Mouse (Mus musculus) midbrain, postnatal 0 days (tissue): ENCODE measurements around the gene Trmt61a. TPM values are rescaled to one million over a fixed set of nuclear protein-coding genes. Genes with fewer than 3 reads are reported as not detected.

Experiments used
- ATAC-seq: fragments of 200-750 bp; cut with Nextera tagmentation; 2 replicates; pipeline ENCODE4 v1.8.0; 2017; ENCODE audit warnings: moderate number of reproducible peaks, mild to moderate bottlenecking, moderate TSS enrichment, moderate library complexity; ENCODE audit not compliant: low FRiP score
- DNase-seq: peaks from one replicate; pipeline ENCODE4 v3.0.0-alpha.2; 2015; ENCODE audit warnings: low spot score
- H3K27ac ChIP-seq: fragments of 300-500 bp; sonication (generic); 2 replicates; pipeline ENCODE4 v1.5.1; 2014; ENCODE audit warnings: low read depth, mild to moderate bottlenecking, low read length, mixed read lengths
- H3K27me3 ChIP-seq: fragments of 300-500 bp; sonication (generic); 2 replicates; pipeline ENCODE4 v1.6.1; 2014; ENCODE audit warnings: low read length, control low read depth, mixed read lengths; ENCODE audit not compliant: insufficient read depth
- H3K36me3 ChIP-seq: fragments of 300-500 bp; sonication (generic); 2 replicates; pipeline ENCODE4 v1.6.1; 2014; ENCODE audit warnings: low read length, control low read depth, mixed read lengths; ENCODE audit not compliant: insufficient read depth
- H3K4me1 ChIP-seq: fragments of 300-500 bp; sonication (generic); 2 replicates; pipeline ENCODE4 v1.6.1; 2014; ENCODE audit warnings: mild to moderate bottlenecking, control low read depth, antibody characterized with exemption, low read length, mixed read lengths; ENCODE audit not compliant: insufficient read depth
- H3K4me2 ChIP-seq: fragments of 300-500 bp; sonication (generic); 2 replicates; pipeline ENCODE4 v1.6.1; 2014; ENCODE audit warnings: low read depth, mild to moderate bottlenecking, low read length, mixed read lengths; ENCODE audit not compliant: poor library complexity, severe bottlenecking
- H3K4me3 ChIP-seq: fragments of 300-500 bp; sonication (generic); 2 replicates; pipeline ENCODE4 v1.5.1; 2014; ENCODE audit warnings: low read depth, mild to moderate bottlenecking, low read length, moderate library complexity
- H3K9ac ChIP-seq: fragments of 300-500 bp; sonication (generic); replicated peaks from 2 replicates; pipeline ENCODE4 v1.6.1; 2014; ENCODE audit warnings: mild to moderate bottlenecking, low read length, moderate library complexity, mixed read lengths; ENCODE audit not compliant: poor library complexity, severe bottlenecking
- H3K9me3 ChIP-seq: fragments of 300-500 bp; sonication (generic); 2 replicates; pipeline ENCODE4 v1.6.1; 2016; ENCODE audit warnings: low read length, control low read depth
- CTCF ChIP-seq: IDR thresholded peaks from 2 replicates; pipeline ENCODE4 v1.5.1; 2016; ENCODE audit warnings: antibody characterized with exemption, mild to moderate bottlenecking
- WGBS: fragments of 180-500 bp; shearing (Covaris S2); extraction: QIAGEN DNeasy Blood & Tissue Kit; methylation state at CpG from one replicate; pipeline ENCODE4 v1.1.7; 2014; 5-methylcytosine and 5-hydroxymethylcytosine counted together
- polyA plus RNA-seq: library from polyadenylated mRNA; unstranded; fragments of >200 nt; fragmentation: Nextera tagmentation; extraction: Ambion mirVana; gene quantifications from 2 replicates; pipeline ENCODE4 v1.2.1, GENCODE M21; 2015
- total RNA-seq: library from RNA; depleted of rRNA; stranded (reverse); fragments of >200 nt; gene quantifications from 2 replicates; pipeline ENCODE4 v1.2.3, GENCODE M21; 2014

The Trmt61a gene
- total and polyA plus RNA-seq, 2 experiments from 2014 or later, result 8.7 to 27.5 TPM

DNA sequence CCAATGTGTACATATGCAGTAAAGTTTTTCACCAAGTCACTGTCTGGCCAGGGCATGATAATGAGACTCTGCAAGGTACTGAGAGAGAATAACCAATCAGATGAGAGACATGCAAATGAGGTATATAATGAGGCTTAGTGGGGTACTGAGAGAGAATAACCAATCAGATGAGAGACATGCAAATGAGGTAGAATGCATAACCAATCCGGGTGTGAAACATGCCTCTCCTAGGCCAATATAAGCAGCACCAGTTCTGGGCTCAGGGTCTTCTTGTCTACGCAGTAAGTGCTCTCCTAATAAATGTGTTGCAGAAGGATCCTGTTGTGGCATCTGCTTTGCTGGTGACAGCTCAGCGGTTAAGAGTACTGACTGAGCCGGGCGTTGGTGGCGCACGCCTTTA, 38.6 kb downstream of the Trmt61a start:
- no peak for TF ChIP-seq CTCF

DNA sequence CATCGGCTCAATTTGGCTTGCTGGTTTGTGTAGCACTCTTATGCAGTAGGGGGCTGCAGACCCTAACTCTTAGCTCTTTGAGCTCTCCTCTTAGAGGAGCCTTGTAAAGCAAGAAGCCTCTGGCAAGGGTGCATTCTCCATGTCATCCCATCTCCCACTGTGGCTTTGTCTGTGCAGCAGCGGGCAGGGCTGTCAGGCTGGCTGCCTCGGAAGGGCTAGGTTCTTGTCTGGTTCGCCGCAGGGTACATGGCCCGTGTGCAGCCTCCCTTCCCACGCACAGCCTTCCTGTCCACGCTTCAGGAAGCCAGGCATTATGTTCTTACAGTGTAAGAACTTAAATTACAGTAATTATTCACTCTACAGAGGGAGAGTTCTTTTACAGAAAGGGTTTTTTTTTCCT, 40.8 kb downstream of the Trmt61a start:
- H3K9me3 ChIP-seq, result no peaks in the 10 kb centered on the region
- 28% methylated on average over 8 of the region's 8 CpGs for WGBS
- H3K27ac ChIP-seq, result no peak overlapping the region
- H3K4me2 ChIP-seq, result no peak overlapping the region
- TF ChIP-seq CTCF, result no peak
- H3K9ac ChIP-seq, result no peak overlapping the region
- no peak overlapping the region for H3K4me3 ChIP-seq
- H3K36me3 ChIP-seq, result no peaks in the 10 kb centered on the region
- DNase-seq (peak; percentile 28), ATAC-seq (no peak)
- H3K27me3 ChIP-seq, result no peaks in the 10 kb centered on the region
- no peaks in the 10 kb centered on the region for H3K4me1 ChIP-seq

More for the DNA sequence above, 38.6 kb downstream of the Trmt61a start:
- ATAC-seq, result no peak
- no peak for DNase-seq
- no peak overlapping the region for H3K9ac ChIP-seq
- no peaks in the 10 kb centered on the region for H3K27me3 ChIP-seq
- no peak overlapping the region for H3K27ac ChIP-seq
- H3K9me3 ChIP-seq, result no peaks in the 10 kb centered on the region
- 97% methylated on average over 7 of the region's 7 CpGs for WGBS
- H3K4me2 ChIP-seq, result no peak overlapping the region
- H3K36me3 ChIP-seq, result no peaks in the 10 kb centered on the region
- H3K4me3 ChIP-seq, result no peak overlapping the region
- H3K4me1 ChIP-seq, result peaks cover 2% of the 10 kb centered on the region; the same call in 1 of the 2 replicates

DNA sequence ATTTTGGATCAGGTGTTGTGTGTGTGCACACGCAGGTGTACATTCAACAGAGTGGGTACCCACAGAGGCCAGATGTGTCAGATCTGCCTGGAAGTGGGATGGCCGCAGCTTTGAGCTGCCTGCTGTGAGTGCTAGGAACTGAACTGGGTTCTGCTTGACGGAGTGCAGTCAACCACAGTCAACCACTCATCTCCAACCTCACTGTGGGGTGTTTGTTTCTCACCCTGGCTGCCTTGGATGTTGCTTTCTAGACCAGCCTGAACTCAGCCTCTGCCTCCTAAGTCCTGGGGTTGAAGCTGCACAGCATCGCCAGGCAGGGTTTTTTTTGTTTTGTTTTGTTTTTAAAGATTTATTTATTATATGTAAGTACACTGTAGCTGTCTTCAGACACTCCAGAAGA, 42.3 kb downstream of the Trmt61a start:
- TF ChIP-seq CTCF, result no peak
- 83% methylated on average over 4 of the region's 4 CpGs for WGBS
- no peak overlapping the region for H3K4me3 ChIP-seq
- H3K27me3 ChIP-seq, result no peaks in the 10 kb centered on the region
- ATAC-seq (no peak), DNase-seq (no peak)
- H3K4me1 ChIP-seq, result no peaks in the 10 kb centered on the region
- peaks cover 9% of the 10 kb centered on the region; the same call in 1 of the 2 replicates for H3K36me3 ChIP-seq
- H3K4me2 ChIP-seq, result no peak overlapping the region
- H3K27ac ChIP-seq, result no peak overlapping the region
- no peaks in the 10 kb centered on the region for H3K9me3 ChIP-seq
- H3K9ac ChIP-seq, result no peak overlapping the region

GRCm38 (mm10) chr12:111722654-111723053, 44.7 kb downstream of the Trmt61a start:
- Histone ChIP-seq H3K27ac (no peak overlapping the region), H3K4me2 (no peak overlapping the region), H3K9me3 (no peaks in the 10 kb centered on the region), H3K9ac (no peak overlapping the region), H3K27me3 (no peaks in the 10 kb centered on the region), H3K4me3 (no peak overlapping the region), H3K4me1 (no peaks in the 10 kb centered on the region), H3K36me3 (peaks cover 14% of the 10 kb centered on the region)
- ATAC-seq (no peak), DNase-seq (peak; percentile 42)
- WGBS, result 76% methylated on average over 9 of the region's 9 CpGs
- peak; percentile 67 for TF ChIP-seq CTCF

DNA sequence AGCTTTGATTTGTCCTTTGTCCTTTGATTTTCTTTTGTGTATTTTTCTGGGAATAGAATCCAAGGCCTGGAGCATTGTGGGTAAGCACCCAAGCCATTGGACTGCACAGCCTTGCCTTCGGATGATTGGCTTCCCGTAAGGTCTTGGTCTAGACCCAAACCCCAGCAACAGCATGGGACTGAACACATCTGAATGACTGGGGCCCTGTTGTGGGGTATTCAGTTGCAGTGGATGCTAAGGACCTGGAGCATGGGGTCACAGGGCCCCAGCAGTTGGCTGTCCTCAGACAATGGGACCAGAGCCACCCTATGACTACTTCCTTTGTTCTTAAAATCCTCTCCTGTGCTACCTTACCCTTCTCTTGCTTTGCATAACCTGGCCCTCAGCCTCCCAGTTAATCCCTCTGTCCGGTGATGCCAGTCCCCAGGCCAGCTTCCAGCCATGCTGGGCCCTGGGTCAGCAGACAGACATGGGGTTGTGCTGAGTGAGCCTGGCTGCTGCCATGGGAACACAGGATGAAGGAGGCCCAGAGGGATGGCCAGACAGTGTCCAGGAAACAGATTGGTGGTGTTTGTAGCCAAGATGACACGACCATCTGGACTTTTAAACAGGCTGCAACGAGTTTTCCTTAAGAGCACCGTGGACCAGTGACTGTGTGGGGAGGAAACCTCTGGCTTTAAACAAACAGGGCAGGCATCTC, 46.9 kb downstream of the Trmt61a start:
- no peak overlapping the region for H3K4me2 ChIP-seq
- H3K27me3 ChIP-seq, result no peaks in the 10 kb centered on the region
- 30% methylated on average over 6 of the region's 6 CpGs for WGBS
- no peak overlapping the region for H3K4me3 ChIP-seq
- H3K36me3 ChIP-seq, result peaks cover 14% of the 10 kb centered on the region
- no peak overlapping the region for H3K27ac ChIP-seq
- no peak for TF ChIP-seq CTCF
- no peaks in the 10 kb centered on the region for H3K4me1 ChIP-seq
- peak; percentile 82 for DNase-seq
- peak; percentile 80 for ATAC-seq
- H3K9ac ChIP-seq, result no peak overlapping the region
- no peaks in the 10 kb centered on the region for H3K9me3 ChIP-seq

GRCm38 (mm10) chr12:111725338-111726121, 47.6 kb downstream of the Trmt61a start:
- TF ChIP-seq CTCF, result no peak
- ATAC-seq, result no peak
- H3K27me3 ChIP-seq, result no peaks in the 10 kb centered on the region
- peak overlapping the region; percentile 12; the same call in 1 of the 2 replicates for H3K27ac ChIP-seq
- H3K9me3 ChIP-seq, result no peaks in the 10 kb centered on the region
- peaks cover 14% of the 10 kb centered on the region for H3K36me3 ChIP-seq
- no peak overlapping the region for H3K9ac ChIP-seq
- no peaks in the 10 kb centered on the region for H3K4me1 ChIP-seq
- DNase-seq, result no peak
- 62% methylated on average over 12 of the region's 12 CpGs for WGBS
- no peak overlapping the region for H3K4me3 ChIP-seq
- H3K4me2 ChIP-seq, result no peak overlapping the region
